Mouse (Mus musculus) mesoderm, embryonic 11.5 days (tissue): ENCODE results near the gene Acy3.
"Not testable (repeated sequence)": the region's sequence is repeated elsewhere in the genome, so short reads cannot be mapped to it uniquely, and the experiment has no call there.

Source experiments
- DNase-seq: peaks from one replicate; pipeline ENCODE4 v3.0.0-alpha.2; 2012; ENCODE audit warnings: low read depth, low spot score

Gene Acy3

GRCm38 (mm10) chr19:3974608-3975007 lies 11.8 kb upstream of the Acy3 start:
- not testable (repeated sequence) for DNase-seq

GRCm38 (mm10) chr19:3975866-3976265 lies 10.5 kb upstream of the Acy3 start:
- no peak for DNase-seq

- DNase-seq: peak; percentile 87
Measured at GRCm38 (mm10) chr19:3980309-3980708, 6.1 kb upstream of the Acy3 start.

- DNase-seq: no peak
Measured at GRCm38 (mm10) chr19:3980917-3981316, 5.5 kb upstream of the Acy3 start.

GRCm38 (mm10) chr19:3983527-3984200 lies 2.7 kb upstream of the Acy3 start:
- DNase-seq: peak; percentile 30

GRCm38 (mm10) chr19:3985261-3985681 lies 1.1 kb upstream of the Acy3 start:
- peak; percentile 58 for DNase-seq

GRCm38 (mm10) chr19:3988066-3988465 lies 1.7 kb downstream of the Acy3 start:
- DNase-seq: no peak

- no peak for DNase-seq
Measured at GRCm38 (mm10) chr19:3988750-3989149, 2.4 kb downstream of the Acy3 start.

GRCm38 (mm10) chr19:3990804-3991203 lies 4.4 kb downstream of the Acy3 start:
- DNase-seq: no peak

- no peak for DNase-seq
Measured at GRCm38 (mm10) chr19:3991562-3991961, 5.2 kb downstream of the Acy3 start.

- DNase-seq: no peak
Measured at GRCm38 (mm10) chr19:3991966-3992365, 5.6 kb downstream of the Acy3 start.

GRCm38 (mm10) chr19:3992416-3992815 lies 6.0 kb downstream of the Acy3 start, which contains the start of gene Tbx10:
Gene Tbx10 (plus strand): TSS chr19:3992752.
- DNase-seq: no peak

GRCm38 (mm10) chr19:3994932-3995331 lies 8.6 kb downstream of the Acy3 start:
- no peak for DNase-seq

GRCm38 (mm10) chr19:3995505-3995904 lies 9.1 kb downstream of the Acy3 start:
- DNase-seq: no peak

- DNase-seq: no peak
Measured at GRCm38 (mm10) chr19:3996106-3996505, 9.7 kb downstream of the Acy3 start.

- no peak for DNase-seq
Measured at GRCm38 (mm10) chr19:3996747-3997146, 10.4 kb downstream of the Acy3 start.

- DNase-seq: no peak
Measured at GRCm38 (mm10) chr19:3997231-3997630, 10.9 kb downstream of the Acy3 start.

GRCm38 (mm10) chr19:3998335-3998734 lies 12.0 kb downstream of the Acy3 start:
- no peak for DNase-seq

- DNase-seq: no peak
Measured at GRCm38 (mm10) chr19:3999121-3999730, 12.9 kb downstream of the Acy3 start.

- DNase-seq: peak; percentile 98
Measured at GRCm38 (mm10) chr19:4000119-4000900, 13.9 kb downstream of the Acy3 start, which contains the start of the genes Nudt8 and Gm49405. Gene Nudt8 (plus strand): TSS chr19:4000580. Gene Gm49405 (plus strand): TSS chr19:4000626.

- DNase-seq: peak; percentile 18
Measured at GRCm38 (mm10) chr19:4000949-4001525, 14.7 kb downstream of the Acy3 start.

GRCm38 (mm10) chr19:4001752-4002151 lies 15.4 kb downstream of the Acy3 start:
- no peak for DNase-seq
